Mouse (Mus musculus) right cerebral cortex, postnatal 10 days (tissue): ENCODE data around the gene Rela.

Source experiments
- DNase-seq, 2 experiments: peaks; one replicate each; pipeline ENCODE4 v3.0.0; 2021; ENCODE audit warnings: low spot score in 2 of 2

Rela gene

DNA sequence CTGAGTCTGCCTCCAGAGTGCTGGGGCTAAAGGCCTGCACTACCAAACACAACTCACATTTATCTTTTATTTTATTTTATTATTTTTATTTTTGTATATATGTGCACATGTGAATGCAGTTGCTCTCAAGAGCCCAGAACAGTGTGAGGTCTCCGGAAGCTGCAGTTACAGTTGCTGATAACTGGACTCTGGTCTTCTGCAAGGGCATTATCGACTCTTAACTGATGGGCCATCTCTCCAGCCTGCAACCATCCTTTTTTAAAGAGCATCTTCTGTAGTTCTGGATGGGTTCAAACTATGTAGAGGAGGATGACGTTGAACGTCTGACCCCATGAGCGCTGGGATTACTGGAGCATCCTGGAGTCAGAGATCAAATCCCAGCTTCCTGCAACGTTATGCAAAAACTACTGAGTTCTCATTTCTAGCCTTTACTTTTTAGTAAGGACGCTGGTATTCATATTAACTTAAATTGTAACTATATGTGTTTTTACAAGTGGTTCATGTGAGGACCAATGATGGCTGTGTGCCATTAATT is 1.2 kb upstream of the Rela start:
- no peak for DNase-seq

DNA sequence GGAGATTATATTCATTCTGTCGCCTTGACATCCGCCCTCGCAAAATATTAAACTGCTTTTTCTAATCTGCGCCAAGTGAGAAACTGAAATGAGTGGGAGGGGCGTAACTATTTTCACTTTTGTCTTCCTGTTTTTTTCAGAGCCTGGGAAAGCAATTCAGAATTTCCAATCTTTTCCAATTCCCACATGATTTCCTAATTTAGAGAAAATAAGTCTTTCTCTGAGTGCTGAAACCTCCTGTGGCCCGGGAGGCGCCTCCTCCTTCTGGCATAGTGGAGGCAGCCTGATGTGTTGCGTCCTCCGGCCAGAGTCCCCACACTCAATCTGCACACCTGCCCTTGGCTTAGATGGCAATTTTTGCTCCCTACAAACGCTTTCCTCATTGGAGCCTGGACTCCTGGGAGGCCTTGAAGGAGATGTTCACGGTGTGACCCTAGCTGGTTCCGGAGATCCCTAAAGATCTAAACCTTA is 677 bp upstream of the Rela start:
- DNase-seq: peak in 1 of 2 experiments; percentile 41

DNA sequence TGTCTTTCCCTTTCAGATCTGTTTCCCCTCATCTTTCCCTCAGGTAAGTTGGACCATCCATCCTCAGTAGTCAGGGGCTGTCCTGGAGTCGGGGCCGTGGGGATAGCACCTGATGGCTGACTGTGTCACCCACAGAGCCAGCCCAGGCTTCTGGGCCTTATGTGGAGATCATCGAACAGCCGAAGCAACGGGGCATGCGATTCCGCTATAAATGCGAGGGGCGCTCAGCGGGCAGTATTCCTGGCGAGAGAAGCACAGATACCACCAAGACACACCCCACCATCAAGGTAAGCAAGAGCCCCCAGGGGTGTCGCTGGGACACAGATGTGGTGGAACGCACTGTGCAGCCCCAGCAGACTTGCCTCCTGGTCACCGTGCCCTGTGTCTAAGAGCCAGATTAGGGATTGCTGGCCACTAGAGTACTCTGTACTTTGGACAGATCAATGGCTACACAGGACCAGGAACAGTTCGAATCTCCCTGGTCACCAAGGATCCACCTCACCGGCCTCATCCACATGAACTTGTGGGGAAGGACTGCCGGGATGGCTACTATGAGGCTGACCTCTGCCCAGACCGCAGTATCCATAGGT is 1.2 kb downstream of the Rela start:
- DNase-seq: no peak

DNA sequence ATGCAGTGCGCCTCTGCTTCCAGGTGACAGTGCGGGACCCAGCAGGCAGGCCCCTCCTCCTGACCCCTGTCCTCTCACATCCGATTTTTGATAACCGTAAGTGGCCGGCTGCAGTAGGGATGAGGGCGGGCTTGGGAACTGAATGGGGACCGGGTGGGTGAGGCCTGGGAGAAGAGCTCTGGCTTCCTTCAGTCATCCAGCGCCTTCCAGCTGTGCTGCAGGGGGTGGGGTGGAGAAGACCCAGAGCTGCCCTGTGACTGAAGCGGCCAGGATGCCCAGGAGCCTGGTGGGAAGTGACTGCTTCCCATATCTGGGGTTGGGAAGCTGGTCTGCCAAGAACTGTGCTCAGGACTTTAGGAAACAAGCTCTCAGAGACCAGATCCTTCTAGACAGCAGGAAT is 3.1 kb downstream of the Rela start:
- no peak for DNase-seq

GRCm38 (mm10) chr19:5641021-5641420 is 3.7 kb downstream of the Rela start:
- no peak for DNase-seq

DNA sequence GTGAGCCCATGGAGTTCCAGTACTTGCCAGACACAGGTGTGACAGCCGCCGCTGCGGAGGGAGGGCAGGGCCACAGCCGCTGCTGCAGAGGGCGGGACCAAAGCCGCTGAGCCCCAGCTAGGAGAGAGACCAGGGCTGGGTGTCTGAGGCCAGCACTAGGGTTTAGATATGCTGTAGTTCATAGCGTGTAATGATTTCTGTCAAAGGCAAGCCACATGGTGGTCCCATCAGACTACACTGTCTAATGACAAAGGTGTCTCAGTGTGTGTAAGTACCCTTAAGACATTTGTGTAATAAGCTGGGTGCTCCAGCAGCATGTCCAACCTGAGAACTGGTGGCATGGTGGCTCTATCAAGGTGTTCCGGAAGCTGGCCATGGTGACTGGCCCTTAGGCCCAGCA is 4.4 kb downstream of the Rela start:
- DNase-seq: no peak

DNA sequence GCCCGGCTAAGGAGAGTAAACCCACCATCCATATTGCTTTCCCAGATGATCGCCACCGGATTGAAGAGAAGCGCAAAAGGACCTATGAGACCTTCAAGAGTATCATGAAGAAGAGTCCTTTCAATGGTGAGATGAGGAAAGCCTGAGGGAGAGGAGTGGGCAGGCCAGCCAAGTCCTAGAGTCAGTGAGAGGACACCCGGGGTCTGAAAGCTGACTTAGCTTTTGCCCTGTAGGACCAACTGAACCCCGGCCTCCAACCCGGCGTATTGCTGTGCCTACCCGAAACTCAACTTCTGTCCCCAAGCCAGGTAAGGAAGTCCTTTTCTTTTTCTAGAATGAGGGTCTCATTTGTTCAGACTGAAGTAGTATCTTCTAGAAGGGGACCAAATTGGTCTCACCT is 8.0 kb downstream of the Rela start:
- no peak for DNase-seq

- DNase-seq: peak in 1 of 2 experiments; percentile 23
These were observed 9.5 kb downstream of the Rela start for GRCm38 (mm10) chr19:5646731-5647330.

- peak in 1 of 2 experiments; percentile 16 for DNase-seq
These were observed 10.5 kb downstream of the Rela start for GRCm38 (mm10) chr19:5647791-5648190.

- peak; percentile 88 to 89 for DNase-seq
These were observed 11.4 kb downstream of the Rela start for GRCm38 (mm10) chr19:5648401-5649297.

DNA sequence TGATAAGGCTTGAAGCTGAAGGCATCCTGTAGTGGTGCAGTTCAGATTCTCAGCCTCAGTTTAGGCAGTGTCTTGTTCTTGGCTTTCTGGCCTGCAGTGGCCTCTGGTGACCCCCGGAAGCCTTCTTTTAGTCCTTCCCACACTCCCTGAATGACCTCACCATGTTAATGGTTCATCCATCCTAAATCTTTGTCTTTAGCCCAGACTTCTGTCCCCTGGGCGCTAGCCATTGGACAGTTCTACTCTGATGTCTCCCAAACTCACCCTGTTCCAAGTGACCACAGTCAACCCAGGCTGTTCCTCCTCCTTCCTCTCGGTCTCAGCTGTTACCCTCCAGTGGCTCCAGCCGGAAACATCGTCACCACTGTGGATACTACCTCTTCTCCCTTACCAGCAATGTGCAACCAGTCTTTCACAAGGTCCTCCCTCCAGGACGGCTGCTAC is 12.0 kb downstream of the Rela start:
- no peak for DNase-seq

GRCm38 (mm10) chr19:5651502-5652274 is 14.4 kb downstream of the Rela start:
- DNase-seq: no peak

DNA sequence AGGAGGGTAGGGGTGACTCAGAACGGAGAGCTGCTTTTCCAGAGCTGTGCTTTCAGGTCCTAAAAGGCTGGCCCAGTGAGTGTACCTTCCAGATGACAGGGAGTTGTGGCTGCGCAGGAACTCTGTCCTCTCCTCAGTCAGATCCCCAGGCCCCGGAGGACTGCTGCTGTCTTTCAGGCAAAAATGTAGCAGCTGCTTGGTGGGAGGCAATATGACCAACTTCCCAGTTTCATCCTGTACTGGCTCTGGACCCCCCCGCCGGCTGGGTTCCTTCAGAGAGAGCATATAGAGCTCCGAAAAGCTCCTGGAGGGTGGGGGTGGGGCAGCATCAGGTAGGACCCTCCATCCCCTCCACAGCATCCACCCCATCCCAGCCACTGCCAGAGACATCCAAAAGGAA is 15.3 kb downstream of the Rela start:
- peak in 1 of 2 experiments; percentile 37 for DNase-seq

GRCm38 (mm10) chr19:5653969-5654719 is 16.9 kb downstream of the Rela start:
- no peak for DNase-seq

DNA sequence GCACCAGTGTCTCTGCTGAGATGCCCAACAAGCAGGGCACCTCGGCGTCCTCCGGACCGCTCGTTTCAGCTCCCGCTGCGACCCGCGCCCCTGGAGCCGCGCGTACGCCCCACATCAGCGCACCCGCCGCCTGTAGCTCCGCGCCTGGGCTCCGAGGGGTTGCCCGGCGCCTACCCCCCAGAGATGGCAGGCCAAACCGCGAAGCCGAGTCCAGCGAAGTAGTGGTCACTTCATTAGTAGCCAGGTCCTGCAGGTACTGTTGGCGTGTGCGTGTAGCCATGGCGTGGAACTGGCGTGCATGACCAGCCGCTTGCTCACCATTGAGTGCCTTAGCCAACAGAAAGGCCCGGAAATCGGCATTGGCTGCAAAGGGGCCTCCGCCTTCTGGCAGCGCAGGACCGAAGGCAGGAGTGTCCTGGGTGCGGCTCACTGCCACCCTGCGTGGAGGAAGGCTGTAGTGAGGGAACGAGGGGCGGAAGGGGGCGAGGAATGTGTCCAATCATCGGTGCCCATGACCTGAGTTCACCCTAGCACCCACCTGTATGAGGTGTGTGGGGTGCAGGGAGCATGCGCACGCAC is 17.5 kb downstream of the Rela start:
- DNase-seq: no peak

DNA sequence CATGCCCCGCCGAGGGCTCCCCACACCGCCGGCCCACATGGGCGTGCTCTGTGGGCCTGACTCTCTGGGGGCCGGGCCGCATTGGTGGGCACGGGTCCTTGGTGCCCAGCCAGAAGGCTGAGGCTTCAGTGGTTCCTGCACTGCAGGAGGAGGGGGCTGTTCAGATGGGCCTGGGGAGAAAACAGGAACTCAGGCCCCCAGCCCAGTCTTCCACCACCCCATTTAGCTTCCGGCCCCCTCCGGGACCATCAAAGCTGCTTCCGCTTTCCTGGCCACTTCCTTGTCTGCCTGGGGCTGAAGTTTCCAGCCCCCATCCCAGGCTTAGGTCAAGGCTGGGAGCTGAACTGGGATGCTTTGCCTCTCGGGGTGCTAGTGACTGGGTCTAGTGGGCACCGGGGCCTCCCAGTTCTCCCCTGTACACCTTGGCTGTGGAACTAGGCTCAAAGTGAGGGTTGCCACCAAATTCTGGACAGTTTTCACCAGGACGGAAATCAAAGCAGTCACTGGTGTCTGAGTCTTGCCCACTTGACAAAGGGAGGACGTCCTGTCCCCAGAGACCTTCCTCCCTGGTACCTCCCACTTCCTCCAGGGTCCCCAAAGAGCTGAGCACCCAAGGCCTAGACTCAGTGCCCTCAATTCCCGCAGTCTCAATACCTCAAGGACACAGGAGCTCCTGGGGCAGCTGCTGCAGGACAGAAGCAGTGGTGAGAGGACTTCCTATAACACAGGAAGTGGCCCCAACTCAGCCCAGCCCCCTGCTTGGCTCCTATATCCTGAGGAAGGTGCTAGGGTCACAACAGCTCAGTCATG is 23.9 kb downstream of the Rela start:
- peak; percentile 62 to 63 for DNase-seq

DNA sequence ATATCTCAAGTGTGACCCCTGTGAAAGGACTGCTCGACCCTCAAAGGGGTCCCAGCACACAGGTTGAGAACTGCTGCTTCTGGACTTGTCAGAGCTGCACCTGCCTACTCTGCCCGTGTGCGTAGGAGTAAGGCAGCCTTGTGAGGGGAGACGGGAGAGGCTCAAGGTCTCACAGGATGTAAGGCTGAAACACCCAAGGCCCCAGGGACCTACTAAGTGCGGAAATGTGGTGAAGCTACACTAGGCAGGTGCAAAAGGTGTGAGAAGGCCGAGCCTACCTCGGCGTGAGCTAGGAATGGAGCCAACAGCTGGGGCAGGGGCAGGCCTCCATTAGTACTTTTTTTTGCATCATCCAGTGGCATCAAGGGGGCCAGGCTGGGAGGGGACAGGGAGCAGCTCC is 25.0 kb downstream of the Rela start:
- DNase-seq: no peak

DNA sequence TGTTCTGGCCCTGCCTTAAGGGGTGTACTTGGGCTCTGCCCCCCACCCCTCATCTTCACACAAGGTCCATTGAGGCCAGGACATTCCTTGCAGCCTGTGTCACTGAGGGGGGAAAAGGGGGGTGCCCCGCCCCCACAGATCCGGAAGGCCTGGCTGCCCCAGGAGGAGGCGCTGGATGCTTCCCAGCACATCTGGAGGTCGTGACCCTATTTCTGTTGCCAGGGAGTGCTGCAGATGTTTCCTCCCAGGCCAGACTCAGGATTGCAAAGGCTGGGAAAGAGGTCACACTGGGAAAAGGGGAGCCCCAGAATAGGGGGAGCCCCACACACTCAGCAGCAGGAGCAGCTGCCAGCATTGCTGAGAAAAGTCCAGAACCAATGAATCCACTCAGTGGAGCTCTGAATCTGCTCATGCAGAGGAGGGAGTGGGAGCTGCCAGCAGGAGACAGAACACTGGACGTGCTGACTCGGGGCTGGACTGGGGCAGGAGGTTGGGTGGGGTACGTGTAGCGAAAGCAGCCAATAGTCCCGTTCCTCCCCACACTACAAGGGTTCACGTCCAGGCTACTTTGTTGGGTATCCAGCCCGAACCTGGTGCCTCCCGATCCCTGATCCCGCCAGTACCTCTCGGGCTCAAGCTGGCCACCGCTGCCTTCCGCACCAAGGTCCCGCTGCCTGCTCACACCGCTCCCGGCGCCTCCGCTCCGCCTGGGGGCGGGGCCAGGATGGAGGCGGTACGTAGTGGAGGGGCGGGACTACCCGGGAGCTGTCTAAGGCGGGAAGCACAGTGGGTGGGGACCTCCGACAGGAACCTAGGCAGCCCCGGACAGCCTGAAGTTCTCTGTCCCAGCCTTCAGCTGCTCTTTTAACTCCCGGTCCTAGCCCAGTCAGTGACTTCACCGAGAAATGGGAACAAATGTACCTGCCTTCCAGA is 26.0 kb downstream of the Rela start, which contains the start of gene Sipa1:
TSS of gene Sipa1 (minus strand) at position 727 of the 933 bp plus-strand sequence.
- peak; percentile 82 to 86 for DNase-seq
